Mouse (Mus musculus): ENCODE data around the gene Lrch4.

GRCm38 (mm10) chr5:137678736-137679135, 49.8 kb downstream of the Lrch4 start:
- TF ChIP-seq CTCF (IDR thresholded peaks at IDR 0.05; ENCODE audit: low read depth) (no peak), EP300 (IDR thresholded peaks at IDR 0.05; ENCODE audit: low read depth) (no peak)
